Mouse (Mus musculus): ENCODE measurements around the gene Lrrc39.
A peak's percentile ranks its signal among the peaks of the same experiment; 100 is the strongest.

Lrrc39 gene

DNA sequence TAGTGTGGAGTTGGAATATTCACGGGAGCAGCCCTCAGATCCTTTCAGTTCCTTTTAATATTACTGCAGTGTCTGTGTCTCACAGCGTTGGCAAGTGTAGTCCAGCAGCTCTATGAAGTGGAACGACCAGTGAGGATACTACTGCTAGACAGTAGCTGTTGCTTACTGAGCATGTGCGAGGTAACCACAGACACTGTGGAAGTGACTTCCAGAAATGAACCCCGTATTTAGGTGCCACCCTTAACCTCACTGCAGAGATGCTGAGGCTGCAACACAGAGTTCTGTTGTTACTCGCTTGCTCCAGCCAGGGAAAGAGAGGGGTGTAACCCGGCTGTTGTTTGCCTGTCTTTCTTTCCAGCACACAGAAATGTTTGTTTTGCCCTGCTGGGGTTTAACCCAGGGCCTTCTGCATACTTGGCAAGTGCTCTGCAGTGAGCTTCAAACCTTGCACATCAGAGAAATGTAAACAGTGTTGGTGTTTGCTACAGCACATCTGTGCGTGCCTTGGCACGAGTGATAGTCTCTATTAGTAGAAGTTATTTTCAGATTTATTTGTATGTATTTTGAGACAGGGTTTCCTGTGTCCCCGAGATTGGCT lies 51.6 kb downstream of the Lrrc39 start, which contains the start of gene Trmt13:
Gene Trmt13 (minus strand): TSS at position 293 of the 598 bp plus-strand sequence.
- peak; percentile 31 for DNase-seq (ENCODE audit: low spot score)

DNA sequence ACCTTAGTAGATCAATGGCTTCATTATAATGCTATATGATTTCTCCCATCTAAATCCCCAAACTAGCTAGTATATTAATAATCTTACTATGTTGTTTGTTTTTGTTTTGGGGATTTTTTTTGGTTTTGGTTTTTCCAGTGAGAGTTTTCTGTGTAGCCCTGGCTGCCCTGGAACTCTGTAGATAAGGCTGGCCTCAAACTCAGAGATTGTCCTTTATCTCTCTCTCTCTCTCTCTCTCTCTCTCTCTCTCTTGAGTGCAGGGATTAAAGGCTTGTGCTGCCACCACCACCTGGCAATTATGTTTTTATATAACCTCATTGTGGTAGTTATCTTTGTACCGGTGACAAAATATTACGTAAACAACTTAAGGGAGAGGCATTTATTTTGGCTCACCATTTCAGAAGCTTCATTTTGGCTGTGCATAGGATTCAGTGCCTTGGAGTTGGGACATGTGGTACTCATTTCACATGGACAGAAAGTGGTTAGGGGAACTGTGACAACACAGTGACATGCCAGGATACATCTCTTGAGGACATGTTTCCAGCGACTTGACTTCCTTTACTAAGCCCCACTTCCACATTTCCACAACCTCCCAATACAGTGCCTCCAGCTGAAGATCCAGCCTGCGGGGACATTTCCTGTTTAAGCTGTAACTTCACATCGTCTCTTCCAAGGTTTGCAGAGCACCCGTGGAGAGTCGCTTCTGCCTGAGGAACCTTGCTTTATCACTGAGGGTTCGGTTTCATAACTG lies 52.7 kb downstream of the Lrrc39 start:
- DNase-seq (ENCODE audit: low spot score) = no peak

DNA sequence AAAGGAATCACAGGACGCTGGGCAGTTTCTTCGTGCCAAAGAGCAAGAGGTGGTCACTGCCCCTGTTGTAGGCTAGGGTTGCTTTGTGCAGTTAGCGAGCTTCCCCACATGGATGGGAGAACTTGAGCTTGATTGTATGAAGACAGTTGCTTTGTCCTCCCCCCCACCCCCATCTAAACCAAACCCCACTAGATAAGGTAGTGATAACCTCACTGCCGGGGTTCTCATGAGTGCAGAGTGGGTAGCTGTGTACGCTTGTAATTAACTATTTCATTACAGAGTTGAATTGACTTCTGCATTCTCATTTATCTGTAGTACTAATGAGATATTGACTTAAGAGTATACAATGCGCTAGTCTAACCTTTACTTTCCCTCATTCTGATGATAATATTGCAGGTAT lies 56.1 kb downstream of the Lrrc39 start:
- no peak for DNase-seq (ENCODE audit: low spot score)

DNA sequence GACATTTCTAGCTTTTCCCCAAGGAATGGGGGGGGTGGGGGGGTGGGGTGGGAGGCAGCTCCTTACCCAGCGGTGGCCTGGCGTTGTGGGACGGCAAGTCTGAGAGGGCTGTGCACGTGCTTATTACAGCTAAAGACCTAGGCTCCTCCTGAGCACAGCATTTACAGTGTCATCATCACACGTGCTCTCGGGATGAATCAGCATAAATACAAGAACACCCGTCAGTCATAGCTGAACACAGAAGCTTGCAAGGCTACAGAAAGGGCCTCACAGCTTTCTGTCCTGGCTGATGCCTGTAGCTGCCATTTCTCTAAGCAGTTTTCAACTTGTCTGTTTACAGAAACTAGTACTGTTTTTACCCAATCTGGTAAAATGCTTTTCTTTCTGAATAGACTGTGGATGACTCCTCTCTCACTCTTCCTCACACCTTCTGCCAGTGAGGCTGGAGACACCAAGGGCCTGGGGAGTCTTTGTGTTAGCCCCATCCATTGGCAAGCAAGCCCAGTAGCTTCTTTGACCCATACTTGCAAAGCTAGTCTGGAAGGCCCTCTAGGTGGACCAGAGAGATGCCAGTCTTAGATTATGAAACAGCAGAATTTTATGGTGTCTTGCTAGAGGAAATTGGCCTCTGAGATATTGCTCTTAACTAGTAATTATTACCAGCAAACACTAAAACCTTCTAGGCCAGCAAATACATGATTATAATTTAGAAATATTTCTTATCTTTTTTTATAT lies 58.0 kb downstream of the Lrrc39 start:
- DNase-seq (ENCODE audit: low spot score) = no peak

DNA sequence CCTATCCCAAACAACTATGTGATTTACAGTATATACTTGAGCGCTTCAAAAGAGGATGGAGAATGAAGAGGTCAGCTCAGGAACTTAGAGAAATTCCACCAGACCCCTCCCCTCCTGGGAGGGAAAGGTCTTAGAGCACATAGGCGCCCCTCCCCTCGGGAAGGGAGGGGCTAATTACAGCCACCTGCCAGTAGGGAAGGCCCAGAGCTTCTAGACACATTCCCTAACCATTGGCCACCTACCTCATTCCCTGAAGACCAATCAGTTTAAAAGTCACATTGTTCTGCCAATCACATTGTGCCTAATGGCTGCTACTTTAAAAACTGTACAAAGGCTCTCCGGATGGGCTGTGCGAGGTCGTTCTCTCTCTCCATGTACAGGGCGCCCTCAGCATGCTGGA lies 59.9 kb downstream of the Lrrc39 start:
- DNase-seq (ENCODE audit: low spot score) = no peak

DNA sequence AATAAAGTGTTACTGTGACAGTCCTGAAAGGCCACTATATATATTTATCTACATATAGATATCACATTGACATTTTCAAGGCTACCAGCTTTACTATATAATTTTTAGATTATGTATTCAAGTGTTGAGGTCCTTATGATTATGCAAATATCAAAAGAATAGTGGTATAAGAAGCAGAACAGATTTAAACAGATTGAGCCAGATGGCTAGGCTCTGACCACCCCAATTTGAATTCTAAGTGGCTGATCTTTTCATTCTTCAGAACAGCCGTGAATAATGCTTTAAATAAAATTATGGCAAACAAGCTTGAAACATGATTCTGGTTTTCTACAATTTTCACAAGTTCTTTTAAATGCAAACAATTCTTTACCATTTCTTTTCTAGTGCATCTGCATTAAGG lies 68.7 kb downstream of the Lrrc39 start:
- DNase-seq (ENCODE audit: low spot score) = no peak

All from layer of hippocampus, adult 9-10 months (tissue).